Mouse (Mus musculus): Measurements from ENCODE around the gene Rhcg. TPM values are rescaled to one million over a fixed set of nuclear protein-coding genes. Genes with fewer than 3 reads are reported as not detected.

Rhcg gene
- polyA plus RNA-seq, 1 experiment from 2014 or later = not detected

DNA sequence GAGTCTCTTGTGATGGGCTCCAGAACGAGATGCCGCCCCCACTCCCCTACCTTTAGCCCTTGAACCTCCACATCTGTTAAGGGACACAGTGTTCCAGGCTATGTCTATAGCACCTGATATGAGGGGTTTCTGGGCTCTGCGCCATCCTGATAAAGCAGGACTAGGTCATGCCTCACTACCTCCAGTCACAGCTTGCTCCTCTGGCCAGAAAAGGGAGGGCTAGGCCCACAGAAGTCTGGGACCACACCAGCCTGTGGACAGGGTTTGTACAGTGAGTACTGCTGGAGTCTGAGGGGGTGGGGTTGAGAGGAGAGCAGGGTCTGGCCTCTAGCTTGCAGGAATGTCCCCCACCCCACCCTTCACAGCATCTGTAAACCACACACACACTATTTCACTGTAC is 29.8 kb upstream of the Rhcg start:
- H3K36me3 ChIP-seq (ENCODE audit: control insufficient read depth, insufficient read depth, low read length) = no peaks in the 10 kb centered on the region
- no peak overlapping the region for H3K27ac ChIP-seq (replicated peaks; ENCODE audit: low read depth, low read length)
- no peaks in the 10 kb centered on the region for H3K4me1 ChIP-seq (ENCODE audit: control insufficient read depth, insufficient read depth, low read length)
- H3K4me2 ChIP-seq (ENCODE audit: low read depth, severe bottlenecking) = no peak overlapping the region
- no peak overlapping the region for H3K4me3 ChIP-seq (ENCODE audit: low read depth, low read length)
- H3K9me3 ChIP-seq (ENCODE audit: control insufficient read depth, low read length) = no peaks in the 10 kb centered on the region
- no peak for ATAC-seq (ENCODE audit: insufficient number of reproducible peaks, low FRiP score, low TSS enrichment, low read depth)
- H3K9ac ChIP-seq (ENCODE audit: low read length) = no peak overlapping the region
- no peak for DNase-seq (ENCODE audit: low spot score)
- no peaks in the 10 kb centered on the region for H3K27me3 ChIP-seq (ENCODE audit: control insufficient read depth, insufficient read depth, low read length)
- WGBS = 91% methylated on average over 3 of the region's 3 CpGs

GRCm38 (mm10) chr7:79631773-79632348 is 14.4 kb upstream of the Rhcg start:
- Histone ChIP-seq H3K4me3 (ENCODE audit: low read depth, low read length) (no peak overlapping the region), H3K9ac (ENCODE audit: low read length) (no peak overlapping the region), H3K27ac (replicated peaks; ENCODE audit: low read depth, low read length) (no peak overlapping the region), H3K4me1 (ENCODE audit: control insufficient read depth, insufficient read depth, low read length) (no peaks in the 10 kb centered on the region), H3K4me2 (ENCODE audit: low read depth, severe bottlenecking) (no peak overlapping the region), H3K9me3 (ENCODE audit: control insufficient read depth, low read length) (no peaks in the 10 kb centered on the region), H3K36me3 (ENCODE audit: control insufficient read depth, insufficient read depth, low read length) (no peaks in the 10 kb centered on the region), H3K27me3 (ENCODE audit: control insufficient read depth, insufficient read depth, low read length) (no peaks in the 10 kb centered on the region)
- no peak for DNase-seq (ENCODE audit: low spot score)
- WGBS = 17% methylated on average over 13 of the region's 13 CpGs
- no peak for ATAC-seq (ENCODE audit: insufficient number of reproducible peaks, low FRiP score, low TSS enrichment, low read depth)

DNA sequence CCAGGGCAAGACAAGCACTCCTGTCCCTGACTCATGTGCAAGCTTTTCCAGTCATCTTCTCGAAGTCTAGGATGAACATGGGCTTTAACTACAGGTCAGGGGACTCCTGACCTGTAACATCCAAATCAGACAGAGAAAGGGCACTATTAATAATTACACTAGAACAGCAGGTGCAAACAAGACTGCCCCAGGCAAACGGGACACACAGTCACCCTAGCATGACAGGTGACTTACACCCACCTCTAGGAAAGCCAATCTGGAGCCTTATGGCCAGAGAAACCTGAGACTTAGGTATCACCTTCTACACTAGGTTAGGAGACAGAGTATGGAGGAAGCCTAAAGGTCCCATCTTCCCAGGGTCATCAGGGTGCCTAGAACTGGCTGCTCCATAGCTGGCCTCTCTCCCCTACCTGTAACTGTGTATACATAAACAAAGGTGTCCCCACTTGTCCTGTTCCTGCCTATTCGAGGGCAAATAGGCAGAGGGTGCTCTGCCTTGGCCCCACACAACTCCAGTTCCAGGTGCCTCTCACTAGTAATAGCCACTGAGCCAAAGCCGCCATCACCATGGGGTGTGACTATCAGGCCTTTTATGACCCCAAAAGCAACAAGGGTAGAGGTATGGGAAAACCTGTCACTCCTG is 10.9 kb upstream of the Rhcg start:
- ATAC-seq (ENCODE audit: insufficient number of reproducible peaks, low FRiP score, low TSS enrichment, low read depth) = no peak
- H3K4me2 ChIP-seq (ENCODE audit: low read depth, severe bottlenecking) = no peak overlapping the region
- 67% methylated on average over 4 of the region's 4 CpGs for WGBS

DNA sequence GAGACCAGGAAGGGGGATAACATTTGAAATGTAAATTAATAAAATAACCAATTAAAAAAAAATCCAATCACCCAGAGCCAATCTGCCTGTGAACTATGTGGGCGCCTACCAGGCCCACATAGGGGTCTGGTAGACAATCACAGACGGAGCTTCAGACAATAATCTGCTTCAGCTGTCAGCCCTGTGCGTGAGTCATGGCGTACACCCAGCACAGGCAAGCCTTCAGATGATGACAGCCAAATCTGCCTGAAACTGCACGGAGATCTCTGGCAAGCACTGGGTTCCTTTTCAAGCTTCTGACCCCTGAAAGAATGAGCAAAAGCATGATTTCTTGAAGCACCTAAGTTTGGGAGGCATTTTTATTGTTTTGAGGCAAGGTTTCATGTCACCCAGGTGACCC is 8.7 kb upstream of the Rhcg start:
- Histone ChIP-seq H3K36me3 (ENCODE audit: control insufficient read depth, insufficient read depth, low read length) (no peaks in the 10 kb centered on the region), H3K27me3 (ENCODE audit: control insufficient read depth, insufficient read depth, low read length) (no peaks in the 10 kb centered on the region), H3K4me3 (ENCODE audit: low read depth, low read length) (no peak overlapping the region), H3K4me2 (ENCODE audit: low read depth, severe bottlenecking) (no peak overlapping the region), H3K9ac (ENCODE audit: low read length) (no peak overlapping the region), H3K9me3 (ENCODE audit: control insufficient read depth, low read length) (no peaks in the 10 kb centered on the region), H3K27ac (replicated peaks; ENCODE audit: low read depth, low read length) (no peak overlapping the region), H3K4me1 (ENCODE audit: control insufficient read depth, insufficient read depth, low read length) (no peaks in the 10 kb centered on the region)
- ATAC-seq (ENCODE audit: insufficient number of reproducible peaks, low FRiP score, low TSS enrichment, low read depth) (no peak), DNase-seq (ENCODE audit: low spot score) (no peak)
- WGBS = 82% methylated on average over 5 of the region's 5 CpGs

More for the DNA sequence above, 10.9 kb upstream of the Rhcg start:
- H3K36me3 ChIP-seq (ENCODE audit: control insufficient read depth, insufficient read depth, low read length) = no peaks in the 10 kb centered on the region
- no peaks in the 10 kb centered on the region for H3K9me3 ChIP-seq (ENCODE audit: control insufficient read depth, low read length)
- H3K27ac ChIP-seq (replicated peaks; ENCODE audit: low read depth, low read length) = no peak overlapping the region
- no peak for DNase-seq (ENCODE audit: low spot score)
- no peak overlapping the region for H3K4me3 ChIP-seq (ENCODE audit: low read depth, low read length)
- no peaks in the 10 kb centered on the region for H3K27me3 ChIP-seq (ENCODE audit: control insufficient read depth, insufficient read depth, low read length)
- no peaks in the 10 kb centered on the region for H3K4me1 ChIP-seq (ENCODE audit: control insufficient read depth, insufficient read depth, low read length)
- no peak overlapping the region for H3K9ac ChIP-seq (ENCODE audit: low read length)

DNA sequence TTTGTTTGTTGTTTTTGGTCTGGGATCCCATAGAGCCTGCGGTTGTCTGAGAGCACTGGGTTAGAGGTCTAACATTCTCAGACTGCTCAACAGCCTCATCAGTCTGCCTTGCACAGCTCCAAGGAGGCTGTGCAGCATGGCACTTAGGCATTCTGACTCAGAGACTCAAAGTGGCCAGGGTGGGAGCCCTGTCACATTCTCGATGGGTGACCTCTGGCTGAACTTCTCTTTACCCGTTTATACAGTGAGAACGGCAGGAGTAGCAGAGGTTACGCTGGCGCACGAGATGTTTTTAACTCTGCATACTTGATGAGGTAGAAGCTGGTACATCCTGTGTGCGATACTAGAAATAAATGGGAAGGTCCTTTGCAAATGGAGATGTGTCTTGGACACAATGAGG is 5.6 kb upstream of the Rhcg start:
- Histone ChIP-seq H3K9me3 (ENCODE audit: control insufficient read depth, low read length) (no peaks in the 10 kb centered on the region), H3K36me3 (ENCODE audit: control insufficient read depth, insufficient read depth, low read length) (no peaks in the 10 kb centered on the region), H3K27me3 (ENCODE audit: control insufficient read depth, insufficient read depth, low read length) (peaks cover 5% of the 10 kb centered on the region), H3K4me1 (ENCODE audit: control insufficient read depth, insufficient read depth, low read length) (no peaks in the 10 kb centered on the region), H3K4me3 (ENCODE audit: low read depth, low read length) (no peak overlapping the region), H3K9ac (ENCODE audit: low read length) (no peak overlapping the region), H3K4me2 (ENCODE audit: low read depth, severe bottlenecking) (no peak overlapping the region), H3K27ac (replicated peaks; ENCODE audit: low read depth, low read length) (no peak overlapping the region)
- DNase-seq (ENCODE audit: low spot score) (no peak), ATAC-seq (ENCODE audit: insufficient number of reproducible peaks, low FRiP score, low TSS enrichment, low read depth) (no peak)
- 77% methylated on average over 8 of the region's 8 CpGs for WGBS

DNA sequence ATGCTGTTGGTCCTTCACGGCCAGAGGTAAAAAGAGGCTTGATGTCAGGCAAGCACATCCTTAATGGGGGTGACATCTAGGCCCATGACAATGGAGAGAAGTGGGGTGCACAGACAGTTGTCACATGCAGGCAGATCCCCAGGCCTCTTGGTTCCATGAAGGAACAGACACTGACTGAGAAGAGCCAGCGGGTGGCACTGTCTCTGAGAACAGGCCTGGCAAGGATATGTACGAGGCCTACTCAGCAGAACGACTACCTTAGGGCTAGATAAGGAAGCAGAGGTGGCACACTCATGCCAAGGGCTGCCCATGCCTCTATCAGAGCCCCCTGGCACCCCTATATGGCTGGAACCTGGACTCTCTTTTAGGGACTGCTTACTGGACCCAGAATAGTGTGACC is 2.0 kb upstream of the Rhcg start:
- DNase-seq (ENCODE audit: low spot score) (no peak), ATAC-seq (ENCODE audit: insufficient number of reproducible peaks, low FRiP score, low TSS enrichment, low read depth) (no peak)
- H3K4me1 ChIP-seq (ENCODE audit: control insufficient read depth, insufficient read depth, low read length) = no peaks in the 10 kb centered on the region
- WGBS = 63% methylated on average over 4 of the region's 4 CpGs
- no peak overlapping the region for H3K4me3 ChIP-seq (ENCODE audit: low read depth, low read length)
- no peaks in the 10 kb centered on the region for H3K9me3 ChIP-seq (ENCODE audit: control insufficient read depth, low read length)
- H3K4me2 ChIP-seq (ENCODE audit: low read depth, severe bottlenecking) = no peak overlapping the region
- no peaks in the 10 kb centered on the region for H3K36me3 ChIP-seq (ENCODE audit: control insufficient read depth, insufficient read depth, low read length)
- H3K9ac ChIP-seq (ENCODE audit: low read length) = no peak overlapping the region
- no peak overlapping the region for H3K27ac ChIP-seq (replicated peaks; ENCODE audit: low read depth, low read length)
- H3K27me3 ChIP-seq (ENCODE audit: control insufficient read depth, insufficient read depth, low read length) = peaks cover 37% of the 10 kb centered on the region

- Histone ChIP-seq H3K27ac (replicated peaks; ENCODE audit: low read depth, low read length) (no peak overlapping the region), H3K9me3 (ENCODE audit: control insufficient read depth, low read length) (no peaks in the 10 kb centered on the region), H3K4me2 (ENCODE audit: low read depth, severe bottlenecking) (no peak overlapping the region), H3K9ac (ENCODE audit: low read length) (no peak overlapping the region), H3K4me3 (ENCODE audit: low read depth, low read length) (no peak overlapping the region), H3K36me3 (ENCODE audit: control insufficient read depth, insufficient read depth, low read length) (no peaks in the 10 kb centered on the region), H3K27me3 (ENCODE audit: control insufficient read depth, insufficient read depth, low read length) (peaks cover 37% of the 10 kb centered on the region), H3K4me1 (ENCODE audit: control insufficient read depth, insufficient read depth, low read length) (no peaks in the 10 kb centered on the region)
- ATAC-seq (ENCODE audit: insufficient number of reproducible peaks, low FRiP score, low TSS enrichment, low read depth) = no peak
- WGBS = 61% methylated on average over 1 of the region's 1 CpGs
- no peak for DNase-seq (ENCODE audit: low spot score)
Observed at GRCm38 (mm10) chr7:79615941-79616340, 1.5 kb downstream of the Rhcg start.

GRCm38 (mm10) chr7:79615008-79615407 is 2.4 kb downstream of the Rhcg start:
- Histone ChIP-seq H3K4me2 (ENCODE audit: low read depth, severe bottlenecking) (no peak overlapping the region), H3K9me3 (ENCODE audit: control insufficient read depth, low read length) (no peaks in the 10 kb centered on the region), H3K27ac (replicated peaks; ENCODE audit: low read depth, low read length) (no peak overlapping the region), H3K4me1 (ENCODE audit: control insufficient read depth, insufficient read depth, low read length) (no peaks in the 10 kb centered on the region), H3K36me3 (ENCODE audit: control insufficient read depth, insufficient read depth, low read length) (no peaks in the 10 kb centered on the region), H3K27me3 (ENCODE audit: control insufficient read depth, insufficient read depth, low read length) (peaks cover 37% of the 10 kb centered on the region), H3K9ac (ENCODE audit: low read length) (no peak overlapping the region), H3K4me3 (ENCODE audit: low read depth, low read length) (no peak overlapping the region)
- DNase-seq (ENCODE audit: low spot score) (no peak), ATAC-seq (ENCODE audit: insufficient number of reproducible peaks, low FRiP score, low TSS enrichment, low read depth) (no peak)
- WGBS = 65% methylated on average over 4 of the region's 4 CpGs

DNA sequence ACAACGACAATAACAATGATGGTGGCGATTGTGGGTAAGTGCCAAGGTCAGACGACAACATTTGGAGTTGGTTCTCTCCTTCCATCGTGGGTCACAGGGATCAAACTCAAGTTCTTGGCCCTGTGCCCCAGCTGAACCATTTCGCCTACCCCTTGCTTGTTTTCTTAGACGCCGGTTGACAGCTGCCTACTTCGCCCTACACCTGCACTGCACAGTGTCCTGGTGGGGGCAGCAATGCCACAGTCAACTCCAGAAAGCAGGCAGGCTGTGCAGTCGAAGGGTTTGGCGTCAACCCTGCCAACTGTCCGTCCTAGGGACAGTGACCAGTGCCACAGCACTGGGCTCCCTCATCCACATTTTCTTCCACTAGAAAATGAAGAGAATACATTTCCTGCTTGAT is 4.1 kb downstream of the Rhcg start:
- no peak overlapping the region for H3K4me3 ChIP-seq (ENCODE audit: low read depth, low read length)
- no peaks in the 10 kb centered on the region for H3K36me3 ChIP-seq (ENCODE audit: control insufficient read depth, insufficient read depth, low read length)
- no peaks in the 10 kb centered on the region for H3K4me1 ChIP-seq (ENCODE audit: control insufficient read depth, insufficient read depth, low read length)
- WGBS = 62% methylated on average over 11 of the region's 11 CpGs
- DNase-seq (ENCODE audit: low spot score) = no peak
- no peak overlapping the region for H3K27ac ChIP-seq (replicated peaks; ENCODE audit: low read depth, low read length)
- ATAC-seq (ENCODE audit: insufficient number of reproducible peaks, low FRiP score, low TSS enrichment, low read depth) = no peak
- no peak overlapping the region for H3K4me2 ChIP-seq (ENCODE audit: low read depth, severe bottlenecking)
- no peaks in the 10 kb centered on the region for H3K9me3 ChIP-seq (ENCODE audit: control insufficient read depth, low read length)
- no peak overlapping the region for H3K9ac ChIP-seq (ENCODE audit: low read length)
- peaks cover 36% of the 10 kb centered on the region for H3K27me3 ChIP-seq (ENCODE audit: control insufficient read depth, insufficient read depth, low read length)
